Mouse (Mus musculus) megakaryocyte, embryonic 14.5 days (primary cell): ENCODE measurements around the gene Il17rc.

Source experiments
- FLI1 ChIP-seq: IDR thresholded peaks from 2 replicates; pipeline ENCODE4 v1.6.1; 2012; ENCODE audit warnings: low read length, inconsistent platforms, mixed read lengths
- GATA1 ChIP-seq: IDR thresholded peaks from 3 replicates; pipeline ENCODE4 v1.6.1; 2012; ENCODE audit warnings: mixed read lengths, low read length, inconsistent platforms, borderline replicate concordance

DNA sequence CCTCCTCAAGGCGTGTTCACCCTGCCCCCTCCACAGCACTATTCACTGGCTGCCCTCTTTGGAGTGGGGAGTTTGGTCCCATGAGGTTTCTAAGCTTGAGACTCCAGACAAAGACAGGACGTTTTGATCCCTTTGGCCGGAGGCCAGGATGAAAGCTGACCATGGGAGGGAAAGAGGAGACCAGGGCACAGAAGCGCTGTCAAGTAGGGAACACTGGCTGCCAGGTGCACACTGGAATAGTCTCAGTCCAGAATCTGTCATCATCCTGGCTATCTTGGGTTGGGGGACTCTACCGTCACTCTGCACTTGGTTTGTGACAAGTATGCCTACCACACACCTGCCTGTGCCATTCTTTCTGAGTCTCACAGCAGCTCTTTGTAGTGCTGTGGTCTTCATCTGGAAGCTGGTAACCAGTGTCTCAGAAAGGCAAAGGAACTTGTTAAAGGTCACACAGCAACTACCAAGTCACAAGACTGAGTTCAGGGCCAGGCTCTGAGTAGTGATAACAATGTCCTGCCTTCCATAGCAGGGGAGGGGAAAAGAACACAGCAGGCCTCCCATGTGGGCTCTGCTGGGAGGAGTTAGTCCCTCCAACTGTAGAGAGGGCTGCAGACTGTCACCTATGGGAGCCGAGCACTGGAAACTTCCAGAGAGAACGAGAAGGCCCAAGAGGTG is 37.2 kb downstream of the Il17rc start:
- TF ChIP-seq GATA1, result no peak
- TF ChIP-seq FLI1, result no peak
